Mouse (Mus musculus): Measurements from ENCODE around the gene Diras2.
"Not testable (repeated sequence)": the region's sequence is repeated elsewhere in the genome, so short reads cannot be mapped to it uniquely, and the experiment has no call there.

Diras2 gene

GRCm38 (mm10) chr13:52516561-52516960 lies 14.5 kb downstream of the Diras2 start:
- no peak for DNase-seq (ENCODE audit: low spot score)

- no peak for DNase-seq (ENCODE audit: low spot score)
These were observed 15.0 kb downstream of the Diras2 start for GRCm38 (mm10) chr13:52516051-52516450.

- DNase-seq (ENCODE audit: low spot score) = no peak
These were observed 17.5 kb downstream of the Diras2 start for GRCm38 (mm10) chr13:52513554-52513953.

- DNase-seq (ENCODE audit: low spot score) = no peak
These were observed 18.7 kb downstream of the Diras2 start for GRCm38 (mm10) chr13:52512356-52512755.

- DNase-seq (ENCODE audit: low spot score) = no peak
These were observed 20.8 kb downstream of the Diras2 start for GRCm38 (mm10) chr13:52510172-52510880.

- no peak for DNase-seq (ENCODE audit: low spot score)
These were observed 23.4 kb downstream of the Diras2 start for GRCm38 (mm10) chr13:52507460-52508293.

- not testable (repeated sequence) for DNase-seq (ENCODE audit: low spot score)
These were observed 24.3 kb downstream of the Diras2 start for GRCm38 (mm10) chr13:52506822-52507221.

- DNase-seq (ENCODE audit: low spot score) = not testable (repeated sequence)
These were observed 25.3 kb downstream of the Diras2 start for GRCm38 (mm10) chr13:52505683-52506285.

- no peak for DNase-seq (ENCODE audit: low spot score)
These were observed 29.4 kb downstream of the Diras2 start for GRCm38 (mm10) chr13:52501686-52502085.

- DNase-seq (ENCODE audit: low spot score) = no peak
These were observed 34.0 kb downstream of the Diras2 start for GRCm38 (mm10) chr13:52497029-52497550.

- DNase-seq (ENCODE audit: low spot score) = no peak
These were observed 42.3 kb downstream of the Diras2 start for GRCm38 (mm10) chr13:52488821-52489220.

- no peak for DNase-seq (ENCODE audit: low spot score)
These were observed 47.0 kb downstream of the Diras2 start for GRCm38 (mm10) chr13:52484064-52484463.

GRCm38 (mm10) chr13:52481786-52482185 lies 49.3 kb downstream of the Diras2 start:
- no peak for DNase-seq (ENCODE audit: low spot score)

GRCm38 (mm10) chr13:52479146-52479545 lies 51.9 kb downstream of the Diras2 start:
- no peak for DNase-seq (ENCODE audit: low spot score)

GRCm38 (mm10) chr13:52476998-52477601 lies 54.0 kb downstream of the Diras2 start:
- no peak for DNase-seq (ENCODE audit: low spot score)

GRCm38 (mm10) chr13:52476222-52476621 lies 54.9 kb downstream of the Diras2 start:
- no peak for DNase-seq (ENCODE audit: low spot score)

- DNase-seq (ENCODE audit: low spot score) = no peak
These were observed 55.8 kb downstream of the Diras2 start for GRCm38 (mm10) chr13:52475264-52475663.

- no peak for DNase-seq (ENCODE audit: low spot score)
These were observed 56.3 kb downstream of the Diras2 start for GRCm38 (mm10) chr13:52474807-52475206.

GRCm38 (mm10) chr13:52469795-52470690 lies 61.0 kb downstream of the Diras2 start:
- DNase-seq (ENCODE audit: low spot score) = no peak

- DNase-seq (ENCODE audit: low spot score) = no peak
These were observed 65.9 kb downstream of the Diras2 start for GRCm38 (mm10) chr13:52465141-52465540.

GRCm38 (mm10) chr13:52459982-52460381 lies 71.1 kb downstream of the Diras2 start:
- no peak for DNase-seq (ENCODE audit: low spot score)

Data from urinary bladder, postnatal 10 days (tissue).